ENCODE assay signal across 38 mouse cellular contexts in genomic region chr13:91737191-91737590, GRCm38 (mm10). TPM values are rescaled to one million over a fixed set of nuclear protein-coding genes. Genes with fewer than 3 reads are reported as not detected.
"Had no signal": no experiment of that assay in that cellular context is flagged by ENCODE, and none has a peak within 500 bp of the region (broad histone marks: within the 10 kb centered on the region; RNA-seq: fewer than 3 reads in every experiment).

No protein-coding gene starts in this region.

- H3K27me3 ChIP-seq: hindbrain, embryonic 15.5 days; intestine, embryonic 15.5 days had no signal

- H3K36me3 ChIP-seq: heart, embryonic 10.5 days; heart, embryonic 12.5 days; heart, embryonic 13.5 days; heart, embryonic 15.5 days; hindbrain, embryonic 10.5 days; hindbrain, embryonic 12.5 days; hindbrain, embryonic 13.5 days; hindbrain, embryonic 15.5 days; intestine, embryonic 15.5 days; kidney, embryonic 15.5 days had no signal

- H3K4me1 ChIP-seq: heart, embryonic 12.5 days had no signal

- H3K9ac ChIP-seq: heart, embryonic 12.5 days; heart, embryonic 13.5 days; heart, embryonic 15.5 days; hindbrain, embryonic 12.5 days; hindbrain, embryonic 13.5 days; hindbrain, embryonic 14.5 days; hindbrain, embryonic 15.5 days; intestine, embryonic 15.5 days; kidney, embryonic 15.5 days had no signal

- H3K27ac ChIP-seq: heart, embryonic 10.5 days; heart, embryonic 13.5 days; heart, embryonic 15.5 days; hindbrain, embryonic 10.5 days; hindbrain, embryonic 12.5 days; hindbrain, embryonic 13.5 days; hindbrain, embryonic 14.5 days; hindbrain, embryonic 15.5 days; hindbrain, postnatal 0 days; intestine, embryonic 15.5 days; kidney, embryonic 15.5 days; kidney, postnatal 0 days; layer of hippocampus, adult 2 months had no signal

- H3K4me2 ChIP-seq: heart, embryonic 11.5 days; heart, embryonic 12.5 days; heart, embryonic 13.5 days; heart, embryonic 15.5 days; hindbrain, embryonic 12.5 days; hindbrain, embryonic 13.5 days; hindbrain, embryonic 14.5 days; hindbrain, embryonic 15.5 days; intestine, embryonic 15.5 days; kidney, embryonic 15.5 days had no signal

- DNase-seq: heart, postnatal 10 days; heart, postnatal 14 days; heart, postnatal 36 days; kidney, adult 11 months; kidney, adult 18-20 months; kidney, adult 2 months; kidney, adult 8-10 months; kidney, adult 9 months; kidney, postnatal 10 days; kidney, postnatal 14 days; kidney, postnatal 25 days; kidney, postnatal 36 days; kidney, postnatal 4 days; layer of hippocampus, adult 9-11 months; layer of hippocampus, postnatal 36 days had no signal

- ATAC-seq: hindbrain, embryonic 16.5 days; hindbrain, postnatal 0 days; inflammation-experienced regulatory T-cells, adult 6 months; intestine, embryonic 15.5 days; intestine, embryonic 16.5 days; intestine, postnatal 0 days had no signal

- H3K9me3 ChIP-seq: heart, embryonic 10.5 days; heart, embryonic 12.5 days; heart, embryonic 13.5 days; heart, embryonic 15.5 days; hindbrain, embryonic 10.5 days; hindbrain, embryonic 12.5 days; hindbrain, embryonic 13.5 days; hindbrain, embryonic 15.5 days; intestine, embryonic 15.5 days; kidney, embryonic 15.5 days had no signal

- H3K4me3 ChIP-seq: heart, embryonic 10.5 days; heart, embryonic 12.5 days; heart, embryonic 13.5 days; heart, embryonic 15.5 days; hindbrain, embryonic 10.5 days; hindbrain, embryonic 12.5 days; hindbrain, embryonic 13.5 days; hindbrain, embryonic 15.5 days; intestine, embryonic 15.5 days; kidney, embryonic 15.5 days; layer of hippocampus, adult 2 months had no signal

RNA-seq across cellular contexts. Expression of gene Acot12, which starts 4.1 kb away (rescaled TPM):
- total RNA-seq: heart, postnatal 14 days; heart, postnatal 25 days; heart, postnatal 36 days; hematopoietic stem cell, adult 5-6 weeks had no signal
- polyA plus RNA-seq: heart, embryonic 10.5 days; heart, embryonic 11.5 days; heart, embryonic 12.5 days; heart, embryonic 13.5 days; heart, embryonic 16.5 days; heart, postnatal 0 days; hindbrain, embryonic 10.5 days; hindbrain, embryonic 12.5 days; hindbrain, embryonic 13.5 days; hindbrain, embryonic 15.5 days; inflammation-experienced regulatory T-cells, adult 6 months; kidney, embryonic 15.5 days had no signal
